Mouse (Mus musculus) urinary bladder, postnatal 25 days (tissue): ENCODE results near the gene Olfr692.
A peak's percentile ranks its signal among the peaks of the same experiment; 100 is the strongest.
"Not testable (repeated sequence)": the region's sequence is repeated elsewhere in the genome, so short reads cannot be mapped to it uniquely, and the experiment has no call there.

Experiments
- DNase-seq: peaks from one replicate; pipeline ENCODE4 v3.0.0; 2022; ENCODE audit warnings: low spot score

Gene Olfr692

DNA sequence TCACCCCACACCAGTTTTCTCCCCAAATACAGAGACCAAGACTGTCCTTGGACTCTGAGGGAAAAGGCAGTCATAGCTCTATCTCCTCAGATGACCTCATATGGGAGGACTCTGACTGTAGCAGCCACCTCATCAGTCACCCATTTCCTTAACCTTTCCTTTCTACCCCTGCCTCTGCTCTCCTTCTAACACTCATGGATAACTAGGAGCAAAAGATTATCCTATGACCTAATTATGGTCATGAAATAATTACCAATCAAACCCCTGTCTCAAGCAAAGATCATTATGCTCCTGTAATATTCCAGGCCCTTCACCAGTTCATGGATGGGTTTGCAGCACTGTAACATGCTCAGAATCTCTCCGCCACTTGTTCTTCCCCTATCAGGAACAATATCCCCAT, at the start of gene Olfr692:
TSS of gene Olfr692 (plus strand) at position 301 of the 400 bp plus-strand sequence.
- no peak for DNase-seq

DNA sequence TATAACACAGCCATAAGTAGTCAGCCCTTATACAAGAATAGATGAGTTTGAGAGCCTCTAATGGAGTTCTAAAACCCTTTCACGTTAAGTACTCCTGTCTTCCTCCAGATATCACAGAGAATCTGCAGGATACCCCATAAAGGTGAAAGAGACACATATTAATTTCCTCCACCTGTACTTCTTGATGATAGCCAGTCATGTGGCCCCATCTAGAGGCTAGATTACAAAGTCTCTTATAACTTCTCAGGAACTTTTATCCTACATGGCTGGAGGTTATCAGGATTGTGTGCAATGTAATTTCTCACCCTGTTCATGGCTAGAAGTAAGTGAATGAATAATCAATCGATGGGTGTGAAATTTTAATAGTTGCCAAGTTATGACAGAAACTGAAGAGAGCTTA, 42.7 kb upstream of the Olfr692 start:
- DNase-seq, result no peak

DNA sequence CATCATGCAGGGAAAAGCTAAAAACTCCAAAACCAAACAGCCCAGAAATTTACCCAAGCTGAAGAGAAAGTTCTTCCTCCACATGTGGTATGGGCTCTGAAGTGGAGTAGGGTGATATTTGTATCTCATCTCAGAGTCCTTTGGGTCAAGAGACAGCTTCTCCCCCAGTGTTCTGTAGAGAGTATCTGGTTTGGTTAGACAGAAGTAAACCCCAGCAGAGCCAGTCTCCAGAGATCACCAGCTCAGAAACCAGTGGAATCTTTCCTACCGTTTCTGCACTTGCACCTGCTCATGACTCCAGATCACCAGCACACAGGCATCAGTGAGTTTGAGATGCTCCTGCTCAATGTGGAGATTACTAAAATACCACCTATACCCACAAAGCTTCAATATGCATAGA, 34.0 kb upstream of the Olfr692 start, which contains the start of gene Olfr690:
TSS of gene Olfr690 (minus strand) at position 101 of the 400 bp plus-strand sequence.
- no peak for DNase-seq

DNA sequence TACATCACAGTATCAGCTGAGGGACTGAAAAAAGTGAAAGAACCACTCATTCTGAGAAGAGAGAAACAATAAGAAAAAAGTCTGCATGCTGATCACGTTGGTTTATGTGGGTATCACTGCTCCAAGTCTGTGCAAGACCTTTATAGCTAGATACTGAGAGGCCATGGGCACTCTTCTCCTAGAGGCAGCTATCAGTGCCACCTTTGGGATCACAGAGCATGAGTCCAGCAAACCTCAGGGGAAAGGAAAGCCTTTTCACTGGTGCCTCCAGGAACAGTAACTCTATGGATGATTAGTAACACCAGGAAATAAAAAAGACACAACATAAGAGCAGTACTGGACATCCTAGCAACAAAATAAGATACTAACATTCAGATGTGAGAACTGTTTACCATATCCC, 25.9 kb upstream of the Olfr692 start, which contains the start of gene Olfr691:
TSS of gene Olfr691 (minus strand) at position 101 of the 400 bp plus-strand sequence.
- no peak for DNase-seq

GRCm38 (mm10) chr7:105342752-105343151, 25.3 kb upstream of the Olfr692 start:
- DNase-seq, result no peak

DNA sequence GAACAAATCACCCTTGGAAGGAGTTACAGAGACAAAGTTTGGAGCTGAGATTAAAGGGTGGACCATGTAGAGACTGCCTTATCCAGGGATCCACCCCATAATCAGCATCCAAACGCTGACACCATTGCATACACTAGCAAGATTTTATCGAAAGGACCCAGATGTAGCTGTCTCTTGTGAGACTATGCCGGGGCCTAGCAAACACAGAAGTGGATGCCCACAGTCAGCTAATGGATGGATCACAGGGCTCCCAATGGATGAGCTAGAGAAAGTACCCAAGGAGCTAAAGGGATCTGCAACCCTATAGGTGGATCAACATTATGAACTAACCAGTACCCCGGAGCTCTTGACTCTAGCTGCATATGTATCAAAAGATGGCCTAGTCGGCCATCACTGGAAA, 12.0 kb upstream of the Olfr692 start:
- not testable (repeated sequence) for DNase-seq

DNA sequence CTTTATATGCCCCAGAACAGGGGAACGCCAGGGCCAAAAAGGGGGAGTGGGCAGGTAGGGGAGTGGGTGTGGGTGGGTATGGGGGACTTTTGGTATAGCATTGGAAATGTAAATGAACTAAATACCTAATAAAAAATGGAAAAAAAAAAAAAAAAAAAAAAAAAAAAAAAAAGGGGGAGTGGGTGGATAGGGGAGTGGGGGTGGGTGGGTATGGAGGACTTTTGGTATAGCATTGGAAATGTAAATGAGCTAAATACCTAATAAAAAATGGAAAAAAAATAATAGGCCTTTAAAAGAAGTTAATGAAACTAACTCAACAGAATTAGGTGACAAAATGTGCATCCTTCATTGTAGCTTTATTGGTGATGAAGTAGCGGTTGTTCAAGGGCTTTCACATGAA, 11.5 kb upstream of the Olfr692 start:
- not testable (repeated sequence) for DNase-seq

- DNase-seq, result no peak
Measured at GRCm38 (mm10) chr7:105361713-105362112, 6.3 kb upstream of the Olfr692 start.

DNA sequence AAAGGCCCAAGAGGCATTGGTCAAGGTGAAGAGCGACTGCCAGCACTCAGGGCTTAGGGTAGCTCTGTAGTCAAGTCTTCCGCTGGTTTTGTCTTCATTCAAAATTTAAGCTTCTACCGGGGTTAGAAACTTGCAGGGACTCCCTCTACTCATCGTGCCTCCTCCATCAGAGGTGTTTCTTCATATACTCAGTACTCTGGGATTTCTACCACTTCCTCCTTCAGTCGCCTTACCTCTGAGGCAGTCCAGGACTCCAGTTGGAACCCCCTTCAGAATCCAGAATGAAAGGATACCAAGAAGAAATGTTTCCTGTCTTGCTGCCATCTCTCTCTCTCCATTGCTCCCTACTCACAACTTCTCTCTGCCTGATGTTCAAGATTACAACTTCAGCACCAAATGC, 762 bp upstream of the Olfr692 start:
- no peak for DNase-seq

- DNase-seq, result no peak
Measured at GRCm38 (mm10) chr7:105368521-105368920, 491 bp downstream of the Olfr692 start.

- DNase-seq, result no peak
Measured at GRCm38 (mm10) chr7:105372912-105373311, 4.9 kb downstream of the Olfr692 start.

DNA sequence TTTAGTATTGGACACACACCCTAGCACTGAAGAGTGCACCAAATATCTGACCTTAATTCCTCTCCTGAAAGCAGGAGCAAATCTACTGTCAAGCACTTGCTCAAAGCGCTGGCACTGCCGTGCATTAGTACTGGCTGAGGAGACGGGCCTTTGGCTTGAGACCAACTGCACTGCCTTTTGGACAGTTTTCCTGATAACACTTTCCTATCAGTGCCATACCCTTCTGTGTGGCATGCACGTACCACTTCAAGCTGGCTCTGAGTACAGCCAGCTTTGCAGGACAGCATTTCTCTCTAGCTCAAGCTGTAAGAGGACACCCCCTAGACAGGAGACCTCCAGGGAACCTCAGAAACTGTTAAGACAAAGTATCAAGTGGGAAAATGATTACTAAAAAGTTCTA, 5.5 kb downstream of the Olfr692 start:
- no peak for DNase-seq

DNA sequence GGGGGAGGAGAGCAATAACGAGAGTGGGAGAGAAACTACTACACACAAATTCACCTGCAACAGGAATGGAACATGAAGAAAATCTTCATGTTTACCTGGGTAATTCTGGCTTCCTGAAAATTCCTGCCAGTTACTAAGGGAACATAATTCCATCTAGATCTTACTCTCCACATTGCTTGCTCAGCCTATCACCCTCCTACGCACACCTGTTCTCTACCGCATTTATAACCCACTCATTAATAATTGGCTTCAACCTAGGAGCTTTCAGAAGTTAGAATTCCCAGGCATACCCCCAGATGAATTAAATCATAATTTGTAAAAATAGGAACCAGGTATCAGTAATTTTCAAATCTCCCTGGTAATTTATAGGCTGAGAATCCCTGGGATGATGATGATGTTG, 5.9 kb downstream of the Olfr692 start:
- DNase-seq, result no peak

DNA sequence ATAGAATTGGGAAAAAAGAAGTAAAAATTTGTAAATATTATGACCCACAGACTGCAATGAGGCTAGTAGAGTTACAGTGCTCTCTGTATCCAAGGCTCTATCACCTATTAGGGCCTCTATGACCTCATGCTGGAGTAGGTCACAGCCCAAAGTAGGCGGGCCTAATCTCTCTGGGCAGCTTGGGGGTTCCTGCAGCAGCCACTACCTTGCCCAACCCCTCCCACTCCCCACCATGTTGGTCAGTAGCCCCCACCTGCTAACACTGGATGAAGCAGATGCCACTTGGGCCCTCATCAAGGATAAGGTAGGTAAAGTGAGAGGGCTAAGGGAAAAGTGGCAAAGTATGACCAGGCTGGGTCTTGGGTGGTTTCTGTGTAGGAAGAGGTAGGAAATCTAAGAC, 6.8 kb downstream of the Olfr692 start, which contains the start of gene Gm5901:
TSS of gene Gm5901 (plus strand) at position 173 of the 400 bp plus-strand sequence.
- no peak for DNase-seq

- no peak for DNase-seq
Measured at GRCm38 (mm10) chr7:105380329-105380728, 12.3 kb downstream of the Olfr692 start.

DNA sequence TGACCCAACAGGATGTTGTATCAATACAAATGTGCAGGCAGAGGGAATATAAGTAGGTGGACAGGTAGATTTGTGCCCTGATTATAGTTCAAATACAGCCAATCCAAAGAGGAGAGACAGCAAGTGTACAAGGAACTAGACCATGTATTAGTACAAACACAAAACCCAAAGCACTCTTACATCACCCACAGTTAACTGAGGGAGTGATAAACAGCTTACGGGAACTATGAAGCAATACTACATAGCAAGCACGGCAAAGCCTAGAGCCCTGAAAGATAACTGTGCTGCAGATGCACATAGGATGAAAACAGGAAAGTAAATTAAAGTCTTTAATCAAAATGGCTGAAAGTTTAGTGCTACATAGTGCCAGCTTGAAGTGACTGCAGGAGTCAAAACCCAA, 19.7 kb downstream of the Olfr692 start:
- DNase-seq, result no peak

DNA sequence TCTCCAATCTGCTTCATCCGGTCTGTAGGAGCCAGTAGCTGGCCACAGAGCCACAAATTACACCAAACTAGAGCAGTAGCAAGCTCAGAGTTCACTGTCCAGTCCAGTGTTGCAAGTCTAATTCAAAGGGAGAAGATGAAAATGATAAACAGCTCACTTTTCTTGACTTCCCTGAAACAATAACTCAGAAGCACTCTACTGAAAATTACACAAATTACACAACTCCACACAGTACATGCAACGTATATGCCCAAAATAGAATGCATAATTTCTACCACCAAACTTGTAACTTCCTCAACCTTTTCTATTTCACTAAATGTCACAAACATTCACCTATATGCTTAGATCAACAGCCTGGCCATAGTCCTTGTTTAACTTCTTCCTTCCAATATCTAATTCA, 22.2 kb downstream of the Olfr692 start:
- DNase-seq, result no peak

DNA sequence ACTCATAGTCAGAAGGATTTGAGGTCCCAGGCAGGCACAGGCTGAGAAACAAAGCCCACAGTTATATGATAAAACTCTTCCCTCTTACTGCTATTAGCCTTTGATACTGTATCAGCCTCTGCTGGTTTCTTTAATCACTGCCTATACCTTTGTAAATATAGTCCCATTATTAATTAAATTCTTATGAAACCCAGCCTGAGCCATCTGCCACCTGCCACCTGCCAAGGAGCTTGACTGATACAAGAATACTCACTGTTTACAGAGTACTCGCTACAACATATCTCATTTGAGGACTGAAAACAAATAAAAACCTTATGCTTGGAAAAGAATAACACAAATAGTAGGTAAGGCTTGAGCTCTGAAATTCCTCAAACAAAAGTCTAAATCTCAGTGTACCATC, 26.6 kb downstream of the Olfr692 start:
- DNase-seq, result no peak

GRCm38 (mm10) chr7:105395131-105395820, 27.2 kb downstream of the Olfr692 start:
- no peak for DNase-seq

- DNase-seq, result no peak
Measured at GRCm38 (mm10) chr7:105396126-105396525, 28.1 kb downstream of the Olfr692 start.

GRCm38 (mm10) chr7:105399058-105399934, 31.3 kb downstream of the Olfr692 start:
- no peak for DNase-seq

DNA sequence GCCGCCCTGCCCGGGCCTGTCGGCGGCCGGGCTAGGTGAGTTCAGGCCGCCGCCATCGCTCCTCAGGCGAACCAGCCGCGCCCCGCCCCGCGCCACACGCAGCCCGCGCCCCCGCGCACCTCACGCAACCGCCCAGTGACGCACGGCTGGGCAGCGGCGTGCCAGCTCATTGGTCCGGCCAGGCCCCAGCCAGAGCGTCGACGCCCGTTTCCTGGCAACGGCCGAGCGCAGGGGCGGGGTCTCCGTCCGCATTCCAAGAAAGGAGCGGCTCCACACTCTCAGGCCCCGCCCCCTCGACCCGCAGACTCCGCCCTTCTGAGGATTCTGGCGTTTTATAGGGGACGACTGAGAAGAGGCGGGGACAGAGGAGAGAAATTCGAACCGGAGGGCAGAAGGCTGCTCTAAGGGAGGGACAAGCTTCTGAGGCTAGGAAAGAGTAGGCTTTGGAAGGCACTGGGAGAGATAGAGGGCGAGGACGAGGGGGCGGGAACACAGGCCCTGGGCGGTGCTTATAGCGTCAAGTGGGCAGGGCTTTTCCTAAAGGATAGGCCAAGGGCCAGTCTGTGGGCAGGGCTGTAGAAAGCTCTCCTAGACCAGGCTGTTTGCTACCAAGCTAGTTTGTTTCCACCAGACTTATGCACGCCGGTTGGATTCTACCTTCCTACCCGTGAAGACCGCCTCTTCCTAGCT, 32.0 kb downstream of the Olfr692 start, which contains the start of gene Fam160a2:
TSS of gene Fam160a2 (minus strand) at position 120 of the 690 bp plus-strand sequence.
- DNase-seq, result peak; percentile 100
